Mouse (Mus musculus) cerebellum, postnatal 36 days (tissue): ENCODE measurements around the gene Tmem51.

Source experiments
- DNase-seq, 2 experiments: peaks; one replicate each; pipeline ENCODE4 v3.0.0; 2021 to 2022; ENCODE audit warnings: mixed read lengths in 2 of 2

Tmem51 gene

DNA sequence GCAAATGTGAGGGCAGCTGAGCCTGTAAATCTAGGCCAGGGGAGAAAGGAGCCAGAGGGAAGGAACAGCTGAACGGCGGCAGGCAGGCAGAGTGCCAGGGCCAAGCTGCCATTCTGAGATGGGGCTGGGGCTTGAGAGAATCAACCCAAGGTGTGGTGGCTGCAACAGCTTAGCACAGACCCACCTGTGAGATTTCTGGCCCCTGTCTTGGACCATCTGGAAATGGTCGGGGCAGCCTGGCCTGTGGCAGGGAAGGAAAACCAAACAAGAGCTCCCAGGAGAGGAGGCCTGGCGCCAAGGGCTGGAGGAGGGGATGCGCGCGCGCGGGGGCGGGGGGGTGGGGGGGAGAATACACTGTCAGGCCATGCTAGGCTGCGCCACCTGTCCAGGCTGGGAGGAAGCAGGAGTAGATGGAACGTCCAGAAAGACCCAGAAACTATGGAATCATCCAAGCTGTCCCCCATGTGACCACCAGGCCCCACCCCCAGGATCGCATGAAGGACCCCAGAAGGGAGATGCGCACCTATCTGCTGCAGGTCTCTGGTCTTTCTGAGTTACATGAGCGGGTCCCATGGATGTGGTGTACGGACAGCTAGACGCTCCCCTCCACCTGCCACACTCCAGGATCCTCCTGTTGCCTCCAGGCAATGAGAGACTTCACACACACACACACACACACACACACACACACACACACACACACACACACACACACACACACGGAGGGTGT is 3.0 kb downstream of the Tmem51 start:
- DNase-seq = peak; percentile 77 to 81

DNA sequence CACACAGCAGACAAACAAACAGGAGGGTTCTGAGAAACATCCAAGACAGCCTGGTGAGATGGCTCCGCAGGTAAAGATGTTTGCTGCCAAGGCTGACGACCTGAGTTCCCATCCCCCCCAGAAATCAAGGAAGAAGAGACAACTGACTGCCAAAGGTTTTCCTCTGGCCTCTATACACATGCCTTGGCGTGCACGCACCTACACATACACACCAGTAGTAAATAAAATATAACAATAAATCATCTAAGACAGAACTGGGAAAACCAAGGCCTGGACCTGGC is 3.7 kb downstream of the Tmem51 start:
- DNase-seq = no peak

DNA sequence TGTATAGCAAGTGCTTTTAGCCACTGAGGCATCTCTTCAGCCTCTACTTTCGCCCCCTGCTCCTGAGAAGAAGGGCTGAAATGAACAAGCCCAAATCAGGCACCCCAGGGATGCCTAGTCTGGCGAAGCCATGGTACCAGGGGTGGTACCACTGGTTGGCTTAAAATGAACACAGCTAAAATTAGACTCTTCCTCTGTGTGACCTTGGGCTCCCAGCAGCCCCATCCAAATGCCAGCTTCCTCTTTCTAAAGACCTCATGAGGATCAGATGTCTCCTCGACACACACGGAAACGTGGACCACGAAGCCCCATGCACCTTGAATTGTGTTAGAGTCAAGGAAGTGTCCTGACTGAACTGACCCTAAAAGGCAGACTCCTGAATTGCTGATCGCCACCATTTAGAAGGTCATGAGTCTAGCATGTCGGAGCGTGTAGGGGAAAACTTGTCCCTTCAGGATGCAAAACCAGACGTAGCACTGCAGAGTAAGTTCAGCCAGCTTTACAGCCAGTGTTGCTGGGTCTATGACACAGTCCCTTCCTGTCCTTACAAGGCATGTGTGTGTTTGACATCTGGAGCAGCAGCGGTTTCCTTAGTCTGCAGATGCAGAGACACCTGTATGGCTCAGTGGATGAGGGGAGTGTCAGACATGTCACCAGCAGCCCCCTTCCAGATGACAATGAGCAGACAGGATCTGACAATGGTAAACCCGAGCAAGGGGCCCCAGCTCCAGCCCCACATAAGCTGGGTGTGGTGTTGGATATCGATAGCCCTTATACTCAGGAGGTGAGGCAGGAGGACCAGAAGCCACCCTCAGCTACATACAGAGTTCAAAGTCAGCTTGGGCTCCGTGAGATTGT is 4.2 kb downstream of the Tmem51 start:
- no peak for DNase-seq

DNA sequence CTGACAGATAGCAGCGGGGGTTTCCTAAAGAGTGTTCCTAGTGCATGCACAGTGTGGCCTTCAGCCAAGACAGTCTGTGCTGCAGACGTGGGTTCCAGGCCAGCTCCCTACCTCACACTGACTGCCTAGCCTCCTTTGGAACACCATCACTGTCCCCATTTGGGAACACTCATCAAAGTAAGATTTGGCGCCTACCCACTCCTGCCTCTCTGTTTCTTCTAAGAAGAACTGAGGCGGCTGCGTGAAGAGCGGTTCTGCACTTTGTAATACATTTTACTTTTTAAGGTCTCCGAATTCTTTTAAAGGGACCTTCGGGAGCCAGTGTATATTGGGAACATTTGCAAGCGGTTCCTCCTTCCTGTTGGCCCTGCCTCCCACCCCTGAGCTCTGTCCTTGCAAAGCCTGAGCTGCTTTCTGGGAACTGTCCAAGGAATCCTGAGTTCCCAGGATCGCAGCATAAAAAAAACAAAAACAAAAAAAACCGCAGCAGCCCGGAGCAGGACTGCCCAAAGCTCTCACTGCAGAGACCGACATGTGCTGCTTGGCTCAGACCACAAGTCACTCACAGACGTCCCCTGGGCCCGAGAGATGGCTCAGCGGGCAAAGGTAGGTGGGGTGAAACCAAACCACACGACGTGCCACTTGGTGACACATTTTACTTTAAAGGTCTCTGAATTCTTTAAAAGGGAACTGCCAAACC is 6.4 kb downstream of the Tmem51 start:
- DNase-seq = peak in 1 of 2 experiments; percentile 61

DNA sequence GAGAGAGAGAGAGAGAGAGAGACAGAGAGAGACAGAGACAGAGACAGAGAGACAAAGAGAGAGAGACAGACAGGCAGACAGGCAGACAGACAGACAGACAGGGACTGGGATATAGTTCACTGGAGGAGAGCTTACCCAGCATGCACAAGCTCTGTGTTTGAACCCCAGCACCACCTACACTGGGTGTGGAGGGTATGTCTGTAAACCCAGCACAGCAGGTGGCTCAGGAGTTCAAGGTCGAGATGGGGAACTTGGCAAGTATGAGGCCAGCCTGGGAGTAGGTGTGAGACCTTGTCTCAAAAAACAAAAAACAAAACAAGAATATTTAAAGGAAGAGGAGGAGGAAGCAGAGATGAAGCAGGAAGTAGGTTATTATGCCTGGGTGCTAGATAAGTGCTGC is 7.2 kb downstream of the Tmem51 start:
- DNase-seq = no peak

DNA sequence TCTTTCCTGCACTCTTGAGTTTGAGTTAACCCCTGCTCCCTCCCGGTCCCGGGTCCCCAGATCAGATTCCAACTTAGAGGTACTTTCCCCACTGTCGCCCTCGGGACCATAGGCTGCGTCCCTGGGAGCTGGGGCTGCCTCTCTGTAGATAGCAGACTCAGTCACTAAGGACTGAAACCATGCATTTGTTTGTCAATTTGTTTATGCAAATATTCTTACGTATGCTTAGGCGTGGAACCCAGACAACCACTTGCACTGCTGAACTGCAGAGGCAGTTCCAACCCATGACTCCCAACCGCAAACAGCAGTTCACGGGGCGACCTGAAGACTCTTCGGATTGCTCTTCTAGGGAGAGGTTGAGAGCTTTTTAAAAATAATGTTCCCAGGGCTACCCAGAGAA is 8.2 kb downstream of the Tmem51 start:
- DNase-seq = no peak

DNA sequence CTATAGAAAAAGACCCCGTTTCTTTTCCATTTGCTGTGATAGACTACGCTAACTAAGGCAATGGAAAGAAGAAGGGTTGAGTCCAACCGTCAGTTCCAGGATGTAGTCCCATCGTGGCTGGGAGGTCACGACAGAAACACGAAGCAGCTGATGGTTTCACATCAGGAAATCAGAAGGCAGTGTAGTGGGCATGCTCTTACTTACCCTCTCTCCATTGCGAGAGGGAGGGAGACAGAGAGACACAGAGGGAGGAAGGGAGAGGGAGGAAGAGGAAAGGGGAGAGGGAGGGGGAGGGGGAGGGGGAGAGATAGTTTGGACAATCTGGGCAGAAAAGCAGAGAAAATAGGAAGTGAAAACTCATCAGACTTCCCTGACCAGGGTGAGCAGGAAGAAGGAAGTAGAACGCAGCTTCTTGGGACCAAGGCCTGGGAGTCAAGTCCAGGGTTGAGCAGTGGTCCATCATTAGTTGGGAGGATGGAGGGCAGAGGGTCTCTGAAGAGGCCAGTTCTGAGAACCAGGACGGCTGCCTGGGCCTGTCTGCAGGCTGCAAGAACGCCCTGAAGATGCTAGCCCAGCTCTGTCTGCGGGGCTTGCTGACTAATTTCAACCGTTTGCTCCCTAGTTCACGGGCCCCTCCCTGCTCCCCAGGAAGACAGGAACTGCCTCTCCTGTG is 9.9 kb downstream of the Tmem51 start:
- DNase-seq = no peak

DNA sequence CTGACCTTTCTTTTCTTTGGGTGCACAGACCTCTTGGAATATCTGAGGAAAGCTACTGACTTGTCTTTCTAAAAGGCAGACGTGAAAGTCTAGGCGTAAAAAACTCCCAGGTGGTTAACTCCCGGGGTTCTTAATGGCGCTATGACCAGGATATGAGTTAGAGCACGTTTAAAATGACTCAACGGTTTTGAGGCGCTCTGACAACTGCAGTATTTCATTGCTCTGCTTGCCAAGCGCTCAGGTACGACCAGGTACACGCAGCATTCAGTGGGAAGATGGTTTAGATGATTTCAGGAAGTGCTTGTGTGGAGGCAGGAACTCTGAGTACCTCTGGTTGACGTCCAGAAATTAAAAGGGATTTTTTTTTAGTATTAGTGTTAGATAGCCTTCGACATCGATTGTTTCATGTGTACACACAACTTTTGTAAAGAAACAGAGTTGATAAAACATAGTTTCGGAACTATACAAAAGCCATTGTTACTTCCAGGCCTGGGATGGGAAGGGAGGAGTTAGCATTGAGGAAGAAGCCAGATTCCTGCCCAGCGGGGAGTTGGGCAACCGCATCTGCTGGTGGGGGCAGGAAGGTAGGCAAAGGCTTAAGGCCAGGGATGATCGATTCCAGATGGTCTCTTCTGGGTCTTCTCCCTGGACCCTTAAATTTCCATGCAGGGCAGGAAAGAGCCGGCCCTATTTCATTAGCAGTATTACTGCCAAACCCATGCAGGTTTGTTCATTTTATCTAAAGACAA is 12.7 kb downstream of the Tmem51 start:
- peak; percentile 74 to 83 for DNase-seq

DNA sequence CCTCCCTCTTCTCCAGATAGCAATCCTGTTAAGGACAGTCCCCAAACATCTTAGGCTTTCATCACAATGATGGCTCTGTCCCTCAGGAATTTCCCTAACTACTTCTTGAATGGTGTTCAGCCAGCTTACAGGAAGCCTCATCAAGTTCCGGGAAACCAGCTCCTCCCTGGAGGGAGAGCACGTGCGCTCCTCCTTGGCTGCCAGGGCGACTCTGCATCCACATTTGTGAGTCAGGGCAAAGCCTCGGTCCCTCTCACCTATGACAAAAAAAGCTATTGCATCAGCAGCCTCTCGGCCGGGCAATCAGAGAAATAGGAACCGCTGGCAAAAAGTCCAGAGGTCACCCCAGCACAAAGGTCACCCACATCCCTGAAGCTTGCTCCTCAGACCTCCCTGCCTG is 13.3 kb downstream of the Tmem51 start:
- no peak for DNase-seq

DNA sequence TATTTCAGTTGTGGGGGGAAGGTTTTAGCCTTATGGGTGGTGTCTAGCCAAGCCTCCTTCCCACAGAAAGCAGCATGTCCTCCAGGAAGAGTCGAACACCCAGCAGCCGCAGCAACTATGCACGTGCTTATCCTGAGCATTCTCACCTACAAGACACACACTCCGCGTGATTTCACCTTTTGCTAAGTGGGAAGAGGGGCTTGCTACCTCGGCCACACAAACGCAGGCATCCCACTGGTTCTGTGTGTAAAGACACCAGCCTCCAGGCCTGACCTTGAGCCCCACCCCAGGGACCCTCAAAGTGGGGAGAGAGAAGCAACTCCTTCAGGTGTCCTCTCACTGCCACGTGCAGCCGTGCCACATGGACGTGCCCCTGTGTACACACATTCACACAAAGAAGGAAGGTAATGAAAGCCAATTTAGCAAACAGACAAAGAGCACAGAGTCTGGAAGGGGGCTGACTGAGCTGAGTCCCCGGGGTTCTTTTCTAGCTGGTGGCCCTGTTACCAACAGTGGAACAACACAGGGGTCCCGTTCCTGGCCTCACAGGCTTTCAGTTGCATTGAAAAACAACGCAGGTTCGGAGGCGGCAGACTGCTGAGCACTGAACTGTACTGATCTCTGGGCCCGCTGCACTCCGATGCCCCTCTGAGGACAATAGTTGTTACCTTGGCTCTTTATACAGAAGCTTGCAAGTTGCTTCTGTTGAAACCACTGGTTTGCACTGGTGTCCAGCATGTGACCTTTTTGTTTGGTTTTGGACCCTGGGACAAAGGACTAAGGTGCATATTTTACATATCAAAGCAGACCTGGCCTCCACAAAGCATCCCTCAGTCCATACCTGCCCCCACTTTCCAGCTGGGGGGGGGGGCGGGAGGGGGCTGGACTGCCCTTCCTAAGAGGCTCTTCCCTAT is 14.9 kb downstream of the Tmem51 start:
- no peak for DNase-seq

DNA sequence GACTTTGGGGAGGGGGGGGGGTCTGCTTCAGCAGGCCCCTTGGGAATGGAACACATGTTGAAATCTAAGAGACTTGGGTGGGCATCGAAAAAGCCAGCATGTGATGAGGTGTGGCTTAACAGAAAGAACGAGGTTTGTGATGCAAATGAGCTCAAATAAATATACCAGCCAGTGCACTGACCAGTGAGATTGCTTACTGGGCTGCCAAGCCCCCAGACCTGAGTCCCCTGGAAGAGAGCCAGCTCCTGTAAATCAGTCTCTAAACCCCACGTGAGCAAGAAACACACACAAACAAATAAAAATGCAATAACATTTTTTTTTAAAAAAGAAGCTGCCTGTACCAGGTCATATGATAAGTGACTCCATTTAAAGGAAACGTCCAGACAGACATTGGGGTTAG is 17.5 kb downstream of the Tmem51 start:
- DNase-seq = no peak

DNA sequence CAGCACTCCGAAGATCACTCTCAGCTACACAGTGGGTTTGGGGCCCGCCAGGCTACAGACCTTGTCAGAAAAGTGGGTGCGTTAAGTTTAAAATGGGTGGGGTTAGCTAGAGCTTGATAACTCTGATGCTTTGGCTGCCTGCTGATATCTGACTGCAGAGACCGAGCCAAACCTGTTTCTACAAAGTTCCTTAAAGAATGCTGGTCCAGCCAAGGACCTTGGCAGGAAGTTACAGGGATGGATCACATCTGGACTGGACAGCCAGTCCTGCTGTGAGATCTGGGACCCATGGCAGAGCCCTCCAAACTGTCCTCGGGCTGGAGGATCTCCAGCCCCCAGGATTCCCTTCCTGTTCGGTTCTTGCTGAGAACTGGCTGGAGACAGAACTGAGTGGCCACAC is 18.3 kb downstream of the Tmem51 start:
- no peak for DNase-seq

DNA sequence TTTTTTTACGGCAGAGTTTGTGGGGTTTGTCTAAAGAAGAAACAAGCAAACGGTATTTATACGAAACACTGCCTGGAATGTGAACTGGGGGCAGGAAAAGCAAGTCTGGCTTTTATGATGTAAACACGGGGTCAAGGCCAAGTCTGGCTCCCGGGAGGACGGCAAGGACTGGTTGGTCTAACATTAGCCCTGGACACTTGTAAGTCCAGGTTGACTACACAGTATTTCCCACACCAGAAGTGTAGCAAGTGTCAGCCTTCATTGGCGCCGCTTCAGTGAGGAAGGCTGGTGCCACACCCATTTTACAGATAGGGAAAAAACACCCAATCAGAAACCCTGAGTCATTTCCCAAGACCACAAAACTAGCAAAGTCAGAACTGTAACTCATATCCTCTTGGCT is 18.8 kb downstream of the Tmem51 start:
- no peak for DNase-seq

DNA sequence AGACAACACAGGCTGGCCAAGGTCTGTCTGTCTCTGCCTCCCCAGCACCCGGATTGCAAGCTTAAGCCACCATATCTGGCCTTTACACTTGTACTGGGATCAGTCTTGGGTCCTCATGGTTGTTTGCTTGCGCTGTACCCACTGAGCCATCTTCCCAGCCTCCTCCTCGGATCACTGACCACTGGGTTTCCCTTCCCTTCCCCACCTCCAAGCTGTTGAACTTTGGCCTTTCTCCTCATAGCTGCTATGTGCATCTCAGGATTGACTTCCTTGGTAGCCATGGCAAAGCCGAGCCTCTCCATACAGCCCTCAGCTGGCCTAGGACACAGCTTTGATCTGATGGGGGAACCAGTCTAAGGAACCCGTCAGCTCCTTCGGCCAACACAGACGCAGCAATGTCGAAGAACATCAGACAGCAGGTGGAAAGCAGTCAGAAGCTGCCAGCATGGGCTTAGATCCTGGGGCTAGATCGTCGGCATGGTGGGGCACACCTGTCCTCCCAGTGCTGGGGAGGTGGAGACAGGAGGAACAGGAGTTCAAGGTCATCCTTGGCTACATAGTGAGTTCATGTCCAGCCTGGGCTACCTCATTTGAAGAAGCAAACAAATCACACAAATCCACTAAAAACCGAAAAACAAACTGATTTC is 19.4 kb downstream of the Tmem51 start:
- DNase-seq = no peak

DNA sequence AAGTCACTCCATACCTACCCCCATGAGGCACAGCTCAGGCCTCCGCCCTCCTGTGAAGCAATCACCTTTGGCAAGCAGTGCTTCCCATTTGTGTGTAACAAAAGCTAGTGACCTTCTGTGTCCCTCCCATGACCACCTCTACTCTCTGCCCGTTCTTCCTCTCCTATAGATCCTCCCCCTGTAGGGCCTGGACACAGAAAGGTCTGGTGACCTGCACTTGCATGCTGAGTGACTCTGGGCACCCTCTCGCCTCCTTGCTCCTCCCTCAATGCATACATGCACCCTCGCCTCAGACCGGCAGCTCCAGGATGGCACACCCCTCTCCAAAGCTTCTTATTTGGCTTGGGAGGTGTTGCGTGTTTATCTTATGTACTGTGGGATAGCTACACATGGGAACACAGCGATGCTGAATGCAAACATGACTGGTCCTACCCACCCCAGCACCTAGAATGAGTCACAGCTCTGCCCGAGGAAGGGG is 21.0 kb downstream of the Tmem51 start:
- no peak for DNase-seq

DNA sequence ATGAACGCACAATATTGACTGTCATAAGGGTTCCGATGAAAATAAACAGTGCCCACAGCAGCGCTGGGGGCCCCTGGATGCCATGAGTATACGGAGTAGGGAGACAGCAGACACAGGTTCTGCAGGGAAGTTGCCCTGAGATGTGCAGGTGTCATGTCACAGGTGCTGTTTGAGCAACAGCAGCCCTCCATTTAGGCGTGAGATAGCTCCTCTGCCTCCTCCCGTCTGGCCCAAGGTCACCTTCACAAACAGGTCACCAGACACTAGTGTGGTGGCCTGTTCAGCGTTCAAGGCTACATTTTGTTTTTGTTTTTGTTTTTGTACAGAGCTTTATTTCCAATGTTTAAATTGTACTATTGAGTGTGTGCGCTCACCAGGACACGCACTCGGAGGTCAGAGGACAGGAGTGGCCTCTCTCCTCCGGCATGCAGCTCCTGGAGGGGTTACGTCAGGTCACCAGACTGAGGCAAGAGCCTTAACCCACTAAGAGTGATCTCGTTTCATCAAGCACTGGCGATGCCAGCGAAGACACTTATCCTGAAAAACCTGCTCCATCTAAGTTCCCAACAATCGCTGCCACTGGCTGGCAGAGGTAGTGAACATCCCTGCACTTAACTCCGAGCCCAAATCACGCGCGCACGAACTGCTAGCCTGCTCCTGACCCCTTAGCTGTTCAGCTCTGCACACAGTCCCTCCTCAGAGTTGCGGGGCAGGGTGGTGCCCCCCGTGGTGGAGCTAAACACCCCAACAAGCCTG is 22.4 kb downstream of the Tmem51 start:
- DNase-seq = no peak

DNA sequence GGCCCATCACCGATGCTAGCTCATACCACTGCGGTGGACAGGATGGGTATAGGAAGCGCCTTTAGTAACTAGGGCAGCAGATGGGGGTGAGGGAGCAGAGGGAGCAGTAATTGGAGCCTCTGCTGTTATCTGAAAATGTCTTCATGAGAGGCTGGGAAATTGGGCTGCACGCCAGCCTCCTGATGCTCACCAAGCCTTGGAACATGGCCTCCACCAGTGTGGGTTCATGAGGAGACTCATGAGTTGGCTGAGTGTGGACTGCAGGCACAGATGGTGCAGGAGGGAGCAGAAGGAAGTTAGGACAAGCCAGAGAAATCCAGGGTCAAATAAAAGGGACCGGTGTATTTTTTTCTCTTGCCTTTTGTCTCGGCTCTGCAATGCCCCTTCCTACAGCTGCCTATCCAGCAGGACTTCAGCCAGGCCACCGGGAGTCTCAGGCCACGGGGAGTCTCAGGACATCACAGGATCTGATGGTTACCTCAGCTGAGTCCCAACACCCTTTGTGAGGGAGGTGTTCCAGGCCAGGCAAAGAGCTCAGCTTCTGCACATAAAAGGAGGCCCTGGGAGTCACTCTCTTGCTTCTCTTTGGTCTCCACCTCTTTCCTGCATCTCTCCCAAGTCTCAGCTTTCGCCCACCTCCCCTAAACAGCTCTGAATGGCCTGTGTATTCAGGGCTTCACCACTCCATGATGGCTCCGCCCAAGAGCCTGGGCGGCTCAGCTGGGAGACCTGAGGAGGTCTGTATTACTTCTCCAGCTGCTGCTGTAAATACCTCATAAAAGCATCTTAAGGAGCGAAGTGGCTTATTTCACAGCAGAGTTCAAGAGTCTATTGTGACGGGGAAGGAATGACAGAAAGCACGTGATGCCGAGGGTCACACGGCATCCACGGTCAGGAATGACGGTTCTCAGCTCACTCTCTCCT is 23.4 kb downstream of the Tmem51 start:
- DNase-seq = peak; percentile 95 to 96

DNA sequence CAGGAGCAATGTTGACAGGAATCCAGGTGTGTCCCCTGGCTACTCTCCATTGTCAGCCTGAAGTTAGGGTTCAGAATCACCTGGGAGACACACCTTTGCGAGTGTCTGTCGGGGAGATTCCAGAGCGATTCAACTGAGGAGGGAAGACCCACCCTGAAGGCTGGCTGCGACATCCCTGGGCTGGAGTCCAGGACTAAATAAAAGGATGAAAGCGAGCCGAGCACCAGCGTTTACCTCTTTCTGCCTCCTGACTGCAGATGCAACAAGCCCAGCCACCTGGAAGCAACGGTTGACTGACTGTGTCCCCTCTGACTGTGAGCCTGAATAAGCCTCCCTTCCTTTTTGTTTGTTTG is 24.3 kb downstream of the Tmem51 start:
- DNase-seq = no peak
